Mouse (Mus musculus) limb, embryonic 10.5 days (tissue): Measurements from ENCODE around the gene Gm10203. TPM values are rescaled to one million over a fixed set of nuclear protein-coding genes. Genes with fewer than 3 reads are reported as not detected.
"Not testable (repeated sequence)": the region's sequence is repeated elsewhere in the genome, so short reads cannot be mapped to it uniquely, and the experiment has no call there.

ENCODE experiments used
- DNase-seq: peaks from one replicate; pipeline ENCODE4 v3.0.0-alpha.2; 2017; ENCODE audit warnings: low spot score
- H3K27ac ChIP-seq: fragments of 300-500 bp; sonication (generic); 2 replicates; pipeline ENCODE4 v1.5.1; 2016; ENCODE audit warnings: mild to moderate bottlenecking
- H3K27me3 ChIP-seq: fragments of 300-500 bp; sonication (generic); 2 replicates; pipeline ENCODE4 v1.6.1; 2016; ENCODE audit warnings: low read depth, mild to moderate bottlenecking; ENCODE audit not compliant: poor library complexity, severe bottlenecking
- H3K36me3 ChIP-seq: fragments of 300-500 bp; sonication (generic); 2 replicates; pipeline ENCODE4 v1.6.1; 2016; ENCODE audit warnings: mild to moderate bottlenecking, moderate library complexity
- H3K4me1 ChIP-seq: fragments of 300-500 bp; sonication (generic); 2 replicates; pipeline ENCODE4 v1.6.1; 2016
- H3K4me3 ChIP-seq: fragments of 300-500 bp; sonication (generic); 2 replicates; pipeline ENCODE4 v1.5.1; 2016; ENCODE audit warnings: mild to moderate bottlenecking, moderate library complexity
- H3K9me3 ChIP-seq: fragments of 300-500 bp; sonication (generic); replicated peaks from 2 replicates; pipeline ENCODE4 v1.6.1; 2016; ENCODE audit warnings: mild to moderate bottlenecking
- WGBS: fragments of 180-500 bp; shearing (Covaris S2); methylation state at CpG from one replicate; pipeline ENCODE4 v1.1.7; 2016; 5-methylcytosine and 5-hydroxymethylcytosine counted together
- polyA plus RNA-seq: library from polyadenylated mRNA; unstranded; fragments of >200 nt; fragmentation: Nextera tagmentation; extraction: Ambion mirVana; gene quantifications from 2 replicates; pipeline ENCODE4 v1.2.1, GENCODE M21; 2016

The Gm10203 gene
- polyA plus RNA-seq, 1 experiment from 2014 or later = not detected

- H3K36me3 ChIP-seq = peaks cover 69% of the 10 kb centered on the region
- DNase-seq, H3K9me3 ChIP-seq, H3K27me3 ChIP-seq, H3K4me3 ChIP-seq, H3K4me1 ChIP-seq, H3K27ac ChIP-seq: not testable (repeated sequence)
- WGBS = 89% methylated on average over 4 of the region's 4 CpGs
These were observed 40.0 kb downstream of the Gm10203 start for GRCm38 (mm10) chr6:149169965-149170364.

DNA sequence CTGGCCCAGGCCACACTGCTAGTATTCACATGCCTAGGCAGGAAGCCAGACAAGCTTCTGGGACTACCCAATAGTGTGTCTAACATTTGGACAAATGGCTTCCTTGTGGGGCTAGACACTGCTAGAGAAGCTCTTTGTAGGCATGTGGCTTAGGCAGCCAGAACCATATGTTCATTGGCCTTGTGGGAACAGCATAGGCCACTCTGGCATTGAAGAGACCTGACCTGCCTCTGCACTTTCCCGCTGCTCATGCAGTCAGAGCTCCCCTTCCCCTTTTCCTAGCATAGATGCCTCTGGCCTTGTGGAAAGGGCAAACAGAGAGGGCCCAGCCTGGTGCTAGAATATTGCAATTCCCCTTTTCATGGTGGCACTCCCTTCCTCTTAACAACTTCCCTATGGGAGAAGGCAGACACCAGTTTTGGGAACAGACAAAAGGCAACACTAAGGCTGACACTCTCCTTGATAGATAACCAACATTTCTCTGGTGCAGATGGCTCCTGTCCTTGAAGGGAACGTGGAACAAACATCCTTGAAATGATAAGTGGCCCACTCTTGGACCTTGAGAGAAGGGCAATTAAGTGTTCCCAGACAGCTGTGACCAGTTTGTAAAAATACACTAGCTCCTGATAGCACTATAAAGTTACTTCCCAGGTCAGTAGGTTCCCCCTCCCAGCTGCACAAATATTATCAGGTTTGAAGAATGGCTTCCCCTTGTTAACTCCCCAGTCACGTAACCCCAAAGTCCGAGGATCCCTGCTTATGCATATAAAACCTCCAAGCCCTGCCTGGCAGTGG lies 44.1 kb downstream of the Gm10203 start:
- no peaks in the 10 kb centered on the region for H3K4me1 ChIP-seq
- no peak for DNase-seq
- no peak overlapping the region for H3K27ac ChIP-seq
- peaks cover 74% of the 10 kb centered on the region for H3K36me3 ChIP-seq
- no peaks in the 10 kb centered on the region for H3K27me3 ChIP-seq
- 61% methylated on average over 4 of the region's 4 CpGs for WGBS
- H3K9me3 ChIP-seq = no peaks in the 10 kb centered on the region
- H3K4me3 ChIP-seq = no peak overlapping the region

DNA sequence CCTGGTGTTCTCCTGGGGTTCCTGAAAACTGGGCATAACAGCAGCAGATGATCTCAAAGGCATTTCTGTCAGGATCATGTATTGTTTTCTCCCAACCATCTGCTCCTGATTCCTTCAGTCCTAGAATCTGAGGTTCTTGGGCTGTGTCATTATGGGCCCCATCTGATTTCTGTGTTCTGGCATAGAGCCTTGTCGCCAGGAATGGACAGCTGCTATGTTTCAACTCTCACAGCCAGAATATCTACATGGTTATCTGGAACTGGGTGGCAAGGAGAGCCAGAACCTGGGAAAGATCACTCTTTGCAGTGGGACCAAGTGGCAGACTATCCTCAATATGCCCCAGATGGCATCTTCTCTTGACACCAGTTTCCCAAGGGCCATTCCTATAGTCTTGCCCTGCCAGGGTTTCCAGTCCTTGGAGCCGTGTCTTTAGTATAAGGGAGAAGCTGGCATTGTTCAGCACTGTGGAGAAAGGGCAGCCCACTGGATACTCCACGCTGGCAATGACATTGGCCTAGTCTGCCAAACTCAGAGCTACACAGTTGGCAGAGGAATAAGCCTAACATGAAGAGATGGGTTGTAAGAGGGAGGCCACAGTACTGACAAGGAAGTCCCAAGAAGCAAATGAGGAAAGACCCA lies 45.1 kb downstream of the Gm10203 start:
- H3K27ac ChIP-seq = no peak overlapping the region
- no peaks in the 10 kb centered on the region for H3K4me1 ChIP-seq
- no peaks in the 10 kb centered on the region for H3K27me3 ChIP-seq
- H3K36me3 ChIP-seq = peaks cover 74% of the 10 kb centered on the region
- no peak for DNase-seq
- H3K9me3 ChIP-seq = no peaks in the 10 kb centered on the region
- no peak overlapping the region for H3K4me3 ChIP-seq
- 94% methylated on average over 3 of the region's 3 CpGs for WGBS

GRCm38 (mm10) chr6:149179064-149179463 lies 49.1 kb downstream of the Gm10203 start:
- peaks cover 98% of the 10 kb centered on the region for H3K36me3 ChIP-seq
- H3K4me3 ChIP-seq = no peak overlapping the region
- no peaks in the 10 kb centered on the region for H3K9me3 ChIP-seq
- no peak overlapping the region for H3K27ac ChIP-seq
- no peaks in the 10 kb centered on the region for H3K4me1 ChIP-seq
- DNase-seq = no peak
- H3K27me3 ChIP-seq = no peaks in the 10 kb centered on the region

Other genes with a start within 250 kb of the Gm10203 start
- 15.9 and 18.2 TPM in 2 replicates for gene Caprin2, start 233.9 kb upstream of the Gm10203 start, polyA plus RNA-seq
- 270 and 301 TPM in 2 replicates for gene Sinhcaf, start 183.7 kb upstream of the Gm10203 start, polyA plus RNA-seq
- 7.6 and 8.7 TPM in 2 replicates for gene Dennd5b, start 28.5 kb upstream of the Gm10203 start, polyA plus RNA-seq
- 14.4 and 15.8 TPM in 2 replicates for gene Etfbkmt, start 9.7 kb downstream of the Gm10203 start, polyA plus RNA-seq
- gene Amn1, start 58.5 kb downstream of the Gm10203 start, polyA plus RNA-seq = 39.5 and 44.0 TPM in 2 replicates
- 51.8 and 61.6 TPM in 2 replicates for gene Resf1, start 179.2 kb downstream of the Gm10203 start, polyA plus RNA-seq